Mouse (Mus musculus) midbrain, postnatal 0 days (tissue): ENCODE results near the gene Mknk2. TPM values are rescaled to one million over a fixed set of nuclear protein-coding genes. Genes with fewer than 3 reads are reported as not detected.

ENCODE experiments used
- ATAC-seq: fragments of 200-750 bp; cut with Nextera tagmentation; 2 replicates; pipeline ENCODE4 v1.8.0; 2017; ENCODE audit warnings: moderate number of reproducible peaks, mild to moderate bottlenecking, moderate TSS enrichment, moderate library complexity; ENCODE audit not compliant: low FRiP score
- DNase-seq: peaks from one replicate; pipeline ENCODE4 v3.0.0-alpha.2; 2015; ENCODE audit warnings: low spot score
- H3K27ac ChIP-seq: fragments of 300-500 bp; sonication (generic); 2 replicates; pipeline ENCODE4 v1.5.1; 2014; ENCODE audit warnings: low read depth, mild to moderate bottlenecking, low read length, mixed read lengths
- H3K27me3 ChIP-seq: fragments of 300-500 bp; sonication (generic); 2 replicates; pipeline ENCODE4 v1.6.1; 2014; ENCODE audit warnings: low read length, control low read depth, mixed read lengths; ENCODE audit not compliant: insufficient read depth
- H3K36me3 ChIP-seq: fragments of 300-500 bp; sonication (generic); 2 replicates; pipeline ENCODE4 v1.6.1; 2014; ENCODE audit warnings: low read length, control low read depth, mixed read lengths; ENCODE audit not compliant: insufficient read depth
- H3K4me1 ChIP-seq: fragments of 300-500 bp; sonication (generic); 2 replicates; pipeline ENCODE4 v1.6.1; 2014; ENCODE audit warnings: mild to moderate bottlenecking, control low read depth, antibody characterized with exemption, low read length, mixed read lengths; ENCODE audit not compliant: insufficient read depth
- H3K4me2 ChIP-seq: fragments of 300-500 bp; sonication (generic); 2 replicates; pipeline ENCODE4 v1.6.1; 2014; ENCODE audit warnings: low read depth, mild to moderate bottlenecking, low read length, mixed read lengths; ENCODE audit not compliant: poor library complexity, severe bottlenecking
- H3K4me3 ChIP-seq: fragments of 300-500 bp; sonication (generic); 2 replicates; pipeline ENCODE4 v1.5.1; 2014; ENCODE audit warnings: low read depth, mild to moderate bottlenecking, low read length, moderate library complexity
- H3K9ac ChIP-seq: fragments of 300-500 bp; sonication (generic); replicated peaks from 2 replicates; pipeline ENCODE4 v1.6.1; 2014; ENCODE audit warnings: mild to moderate bottlenecking, low read length, moderate library complexity, mixed read lengths; ENCODE audit not compliant: poor library complexity, severe bottlenecking
- H3K9me3 ChIP-seq: fragments of 300-500 bp; sonication (generic); 2 replicates; pipeline ENCODE4 v1.6.1; 2016; ENCODE audit warnings: low read length, control low read depth
- CTCF ChIP-seq: IDR thresholded peaks from 2 replicates; pipeline ENCODE4 v1.5.1; 2016; ENCODE audit warnings: antibody characterized with exemption, mild to moderate bottlenecking
- WGBS: fragments of 180-500 bp; shearing (Covaris S2); extraction: QIAGEN DNeasy Blood & Tissue Kit; methylation state at CpG from one replicate; pipeline ENCODE4 v1.1.7; 2014; 5-methylcytosine and 5-hydroxymethylcytosine counted together
- polyA plus RNA-seq: library from polyadenylated mRNA; unstranded; fragments of >200 nt; fragmentation: Nextera tagmentation; extraction: Ambion mirVana; gene quantifications from 2 replicates; pipeline ENCODE4 v1.2.1, GENCODE M21; 2015
- total RNA-seq: library from RNA; depleted of rRNA; stranded (reverse); fragments of >200 nt; gene quantifications from 2 replicates; pipeline ENCODE4 v1.2.3, GENCODE M21; 2014

Mknk2 gene
- total and polyA plus RNA-seq, 2 experiments from 2014 or later: 36.0 to 74.6 TPM

DNA sequence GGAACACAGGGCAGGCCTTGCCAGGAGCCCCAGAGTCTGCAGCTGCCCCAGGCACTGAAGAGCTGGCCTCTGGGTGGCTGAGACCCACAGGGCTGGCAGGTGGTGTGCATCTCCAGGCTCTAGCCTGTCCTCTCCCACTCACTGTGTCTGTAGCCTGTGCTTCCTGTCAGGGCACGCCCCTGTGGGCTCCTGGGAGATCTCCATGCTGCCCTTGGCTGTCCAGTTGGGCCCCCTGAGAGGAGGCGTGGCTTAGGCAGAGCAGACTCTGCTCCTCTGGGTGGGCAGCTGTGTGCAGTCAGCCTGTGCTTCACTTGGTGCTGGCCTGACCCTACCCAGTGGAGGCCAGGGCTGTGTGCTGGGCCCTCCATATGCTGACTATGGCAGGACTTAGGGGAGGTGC is 50.2 kb downstream of the Mknk2 start:
- DNase-seq: no peak

GRCm38 (mm10) chr10:80625764-80626163 is 52.1 kb downstream of the Mknk2 start:
- no peak for TF ChIP-seq CTCF
- Histone ChIP-seq H3K9ac (no peak overlapping the region), H3K9me3 (no peaks in the 10 kb centered on the region), H3K4me1 (peaks cover 11% of the 10 kb centered on the region), H3K4me3 (no peak overlapping the region), H3K4me2 (no peak overlapping the region), H3K36me3 (peaks cover 4% of the 10 kb centered on the region; the same call in 1 of the 2 replicates), H3K27ac (no peak overlapping the region), H3K27me3 (no peaks in the 10 kb centered on the region)
- ATAC-seq: no peak
- 95% methylated on average over 3 of the region's 4 CpGs for WGBS
- no peak for DNase-seq

More for the DNA sequence above, 50.2 kb downstream of the Mknk2 start:
- Histone ChIP-seq H3K9ac (no peak overlapping the region), H3K27me3 (no peaks in the 10 kb centered on the region), H3K4me3 (no peak overlapping the region), H3K4me1 (peaks cover 11% of the 10 kb centered on the region), H3K4me2 (no peak overlapping the region), H3K27ac (no peak overlapping the region), H3K36me3 (peaks cover 4% of the 10 kb centered on the region), H3K9me3 (no peaks in the 10 kb centered on the region)
- no peak for TF ChIP-seq CTCF
- no peak for ATAC-seq
- WGBS: 60% methylated on average over 2 of the region's 2 CpGs

DNA sequence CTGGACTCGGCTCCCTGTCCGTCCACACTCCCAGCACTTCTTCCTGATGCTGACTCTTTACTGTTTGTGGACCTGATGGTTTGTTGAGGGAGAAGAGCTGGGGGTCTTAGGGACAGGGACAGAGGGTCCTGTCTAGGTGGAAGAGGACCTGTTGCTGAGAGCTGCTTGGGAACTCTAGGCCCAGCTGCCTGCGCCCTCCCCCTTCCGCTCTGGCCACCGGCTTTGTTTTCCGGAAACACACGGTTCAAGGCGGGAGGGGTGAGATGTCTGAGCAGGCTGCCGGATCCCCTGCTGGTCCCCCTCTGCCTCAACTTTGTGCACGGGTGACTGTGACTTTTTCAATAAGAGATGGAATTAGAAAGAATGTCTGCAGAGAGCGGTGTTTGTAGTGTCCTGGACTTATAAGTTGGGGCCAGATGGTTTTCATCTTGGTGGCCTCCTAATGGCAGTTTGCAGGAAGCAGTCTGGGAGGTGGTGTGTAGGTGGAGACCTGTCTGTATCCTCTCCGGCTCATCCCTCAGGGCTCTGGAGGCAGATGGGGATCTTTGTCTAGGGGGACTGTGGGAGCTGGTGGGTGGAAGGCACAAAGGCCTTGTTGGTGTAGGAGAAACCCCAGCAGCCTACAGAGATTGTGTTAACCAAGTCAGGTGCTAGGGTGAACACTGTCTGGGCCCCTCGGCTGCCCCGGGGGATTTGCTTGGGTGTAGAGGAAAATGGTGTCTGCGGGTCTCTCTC is 54.3 kb downstream of the Mknk2 start:
- no peak for ATAC-seq
- TF ChIP-seq CTCF: no peak
- H3K9me3 ChIP-seq: no peaks in the 10 kb centered on the region
- peak; percentile 25 for DNase-seq
- WGBS: 18% methylated on average over 15 of the region's 15 CpGs
- H3K27me3 ChIP-seq: no peaks in the 10 kb centered on the region
- no peaks in the 10 kb centered on the region for H3K36me3 ChIP-seq
- peak overlapping the region; percentile 81 for H3K4me3 ChIP-seq
- H3K4me1 ChIP-seq: peaks cover 11% of the 10 kb centered on the region
- peak overlapping the region; percentile 79 for H3K27ac ChIP-seq
- peak overlapping the region; percentile 96 for H3K4me2 ChIP-seq
- H3K9ac ChIP-seq: peak overlapping the region; percentile 91

DNA sequence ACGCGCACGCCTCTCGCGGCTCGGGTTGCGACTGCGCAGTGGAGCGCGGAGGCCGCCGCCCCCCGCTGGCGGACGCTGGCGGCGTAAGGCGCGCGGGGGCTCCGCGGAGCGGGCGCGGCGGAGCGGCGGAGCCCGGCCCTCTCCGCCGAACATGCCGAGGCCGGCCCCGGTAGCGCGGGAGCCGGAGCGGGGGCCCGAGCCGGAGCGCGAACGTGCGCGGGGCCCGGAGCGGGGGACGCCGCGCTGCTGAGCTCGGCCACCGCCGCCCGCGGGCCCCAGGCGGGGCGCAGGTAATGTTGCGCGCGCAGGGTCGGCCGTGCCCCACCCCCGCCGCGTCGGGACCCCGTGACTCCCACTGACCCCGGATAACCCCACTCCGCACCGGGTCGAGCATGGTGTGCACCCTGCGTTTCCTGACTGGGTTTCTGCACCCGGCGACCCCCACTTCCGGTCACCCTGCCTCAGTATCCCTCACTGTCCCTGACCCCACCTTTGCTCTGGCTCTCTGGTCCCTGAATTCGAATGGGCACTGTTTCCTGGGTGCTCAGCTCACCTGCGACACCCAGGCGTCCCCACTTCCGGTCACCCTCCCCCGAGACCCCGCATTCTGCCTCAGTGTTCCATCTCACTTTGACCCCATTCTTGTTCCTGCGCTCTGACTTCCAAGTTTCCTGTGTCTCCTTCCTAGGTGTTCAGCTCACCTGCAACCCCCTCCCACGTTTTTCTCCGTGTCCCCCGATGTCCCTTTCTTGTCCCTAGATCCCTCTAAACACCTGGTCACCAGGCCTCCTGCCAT is 55.1 kb downstream of the Mknk2 start, which contains the start of gene Csnk1g2:
Gene Csnk1g2 (plus strand): TSS at position 178 of the 796 bp plus-strand sequence.
- Histone ChIP-seq H3K27ac (peak within 1 kb of the TSS; percentile 81), H3K36me3 (no peaks in the 10 kb centered on the region), H3K4me2 (peak within 1 kb of the TSS; percentile 96), H3K4me1 (peaks cover 11% of the 10 kb centered on the region), H3K27me3 (no peaks in the 10 kb centered on the region), H3K9ac (peak within 1 kb of the TSS; percentile 91), H3K4me3 (peak within 1 kb of the TSS; percentile 81), H3K9me3 (no peaks in the 10 kb centered on the region)
- TF ChIP-seq CTCF: peak; percentile 25; the same call in 1 of the 2 replicates
- DNase-seq (peak; percentile 12), ATAC-seq (peak; percentile 2)
- under 1% methylated on average over 73 of the region's 85 CpGs for WGBS

GRCm38 (mm10) chr10:80621940-80622660 is 55.8 kb downstream of the Mknk2 start:
- 1% methylated on average over 64 of the region's 64 CpGs for WGBS
- H3K4me2 ChIP-seq: peak overlapping the region; percentile 73
- no peaks in the 10 kb centered on the region for H3K9me3 ChIP-seq
- H3K27me3 ChIP-seq: no peaks in the 10 kb centered on the region
- ATAC-seq (peak; percentile 96), DNase-seq (peak; percentile 100)
- peak overlapping the region; percentile 91 for H3K9ac ChIP-seq
- no peaks in the 10 kb centered on the region for H3K36me3 ChIP-seq
- H3K27ac ChIP-seq: peak overlapping the region; percentile 81
- peaks cover 11% of the 10 kb centered on the region for H3K4me1 ChIP-seq
- TF ChIP-seq CTCF: no peak
- H3K4me3 ChIP-seq: peak overlapping the region; percentile 81
